Mouse (Mus musculus): ENCODE data around the gene Golph3. TPM values are rescaled to one million over a fixed set of nuclear protein-coding genes. Genes with fewer than 3 reads are reported as not detected.

The Golph3 gene
- total RNA-seq, 4 experiments from 2014 or later: 66.2 to 86.7 (median 75.1) TPM

- no peak for DNase-seq (ENCODE audit: low spot score in 2 of 2)
Measured at GRCm38 (mm10) chr15:12376491-12377069, 55.3 kb downstream of the Golph3 start.

- no peak for DNase-seq (ENCODE audit: low spot score in 2 of 2)
Measured at GRCm38 (mm10) chr15:12377800-12378199, 56.5 kb downstream of the Golph3 start.

GRCm38 (mm10) chr15:12380057-12380456, 58.8 kb downstream of the Golph3 start:
- DNase-seq (ENCODE audit: low spot score in 2 of 2): no peak

GRCm38 (mm10) chr15:12380548-12380947, 59.3 kb downstream of the Golph3 start:
- DNase-seq (ENCODE audit: low spot score in 2 of 2): no peak

GRCm38 (mm10) chr15:12384679-12385078, 63.4 kb downstream of the Golph3 start:
- no peak for DNase-seq (ENCODE audit: low spot score in 2 of 2)

GRCm38 (mm10) chr15:12388726-12389489, 67.7 kb downstream of the Golph3 start:
- no peak for DNase-seq (ENCODE audit: low spot score in 2 of 2)

GRCm38 (mm10) chr15:12394758-12395157, 73.5 kb downstream of the Golph3 start:
- no peak for DNase-seq (ENCODE audit: low spot score in 2 of 2)

- DNase-seq (ENCODE audit: low spot score in 2 of 2): no peak
Measured at GRCm38 (mm10) chr15:12397032-12397431, 75.8 kb downstream of the Golph3 start.

Other genes starting within 250 kb of the Golph3 start
- 10 to 100 TPM; 59.0 to 80.1 (median 65.6) TPM for gene Zfr, start 203.6 kb upstream of the Golph3 start, total RNA-seq (2022)
- gene Mtmr12, start 116.4 kb upstream of the Golph3 start, total RNA-seq (2022): 1 to 10 TPM; 2.7 to 4.6 (median 3.7) TPM
- gene 1810049J17Rik, start 449 bp downstream of the Golph3 start, total RNA-seq (2022): under 1 TPM in 1 of 4 experiments, not detected in 3; 0.72 TPM